Mouse (Mus musculus) heart, embryonic 13.5 days (tissue): ENCODE results near the gene Eif5b. TPM values are rescaled to one million over a fixed set of nuclear protein-coding genes. Genes with fewer than 3 reads are reported as not detected.
A peak's percentile ranks its signal among the peaks of the same experiment; 100 is the strongest.

Experiments
- ATAC-seq: fragments of 200-750 bp; cut with Nextera tagmentation; 2 replicates; pipeline ENCODE4 v1.8.0; 2017; ENCODE audit warnings: moderate TSS enrichment; ENCODE audit not compliant: insufficient number of reproducible peaks, low FRiP score, low TSS enrichment; ENCODE audit errors: extremely low read depth
- H3K27ac ChIP-seq: fragments of 300-500 bp; sonication (generic); replicated peaks from 2 replicates; pipeline ENCODE4 v1.5.1; 2015; ENCODE audit warnings: moderate library complexity, mild to moderate bottlenecking, inconsistent platforms
- H3K27me3 ChIP-seq: fragments of 300-500 bp; sonication (generic); replicated peaks from 2 replicates; pipeline ENCODE4 v1.6.1; 2015; ENCODE audit warnings: mild to moderate bottlenecking, inconsistent platforms
- H3K36me3 ChIP-seq: fragments of 300-500 bp; sonication (generic); 2 replicates; pipeline ENCODE4 v1.6.1; 2015; ENCODE audit warnings: mild to moderate bottlenecking, inconsistent platforms
- H3K4me1 ChIP-seq: fragments of 300-500 bp; sonication (generic); 2 replicates; pipeline ENCODE4 v1.6.1; 2015; ENCODE audit warnings: inconsistent platforms
- H3K4me2 ChIP-seq: fragments of 300-500 bp; sonication (generic); 2 replicates; pipeline ENCODE4 v1.6.1; 2015; ENCODE audit warnings: inconsistent platforms, mild to moderate bottlenecking, moderate library complexity
- H3K4me3 ChIP-seq: fragments of 300-500 bp; sonication (generic); 2 replicates; pipeline ENCODE4 v1.5.1; 2015; ENCODE audit warnings: moderate library complexity, mild to moderate bottlenecking, inconsistent platforms
- H3K9ac ChIP-seq: fragments of 300-500 bp; sonication (generic); 2 replicates; pipeline ENCODE4 v1.6.1; 2015; ENCODE audit warnings: inconsistent platforms, mild to moderate bottlenecking, moderate library complexity
- H3K9me3 ChIP-seq: fragments of 300-500 bp; sonication (generic); 2 replicates; pipeline ENCODE4 v1.6.1; 2016; ENCODE audit warnings: inconsistent platforms
- WGBS: fragments of 180-500 bp; shearing (Covaris S2); methylation state at CpG from one replicate; pipeline ENCODE4 v1.1.7; 2015; ENCODE audit warnings: mixed read lengths; 5-methylcytosine and 5-hydroxymethylcytosine counted together
- polyA plus RNA-seq: library from polyadenylated mRNA; unstranded; fragments of >200 nt; fragmentation: Nextera tagmentation; extraction: Ambion mirVana; gene quantifications from 2 replicates; pipeline ENCODE4 v1.2.1, GENCODE M21; 2015

Eif5b gene
- polyA plus RNA-seq, 1 experiment from 2014 or later = 18.0 TPM

DNA sequence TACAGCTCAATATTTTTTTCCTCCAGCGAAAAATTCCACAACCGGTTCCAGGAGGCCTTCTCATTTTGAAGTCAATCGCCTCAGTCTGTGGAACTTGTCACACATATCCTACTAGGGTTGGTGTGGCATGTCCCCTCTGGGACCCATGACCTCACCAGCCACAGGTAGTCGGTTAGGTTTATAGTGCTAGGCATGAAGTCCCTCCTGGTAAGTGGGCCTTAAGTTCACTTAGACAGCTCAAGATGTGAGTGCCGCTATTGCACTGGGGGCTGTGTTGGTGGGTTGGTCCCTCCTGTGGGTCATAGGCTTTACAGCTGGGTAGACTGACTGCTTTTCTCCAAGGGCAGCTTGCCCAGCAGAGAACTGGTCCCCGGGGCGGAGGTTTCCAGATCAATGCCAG is 20.5 kb upstream of the Eif5b start:
- Histone ChIP-seq H3K4me1 (no peaks in the 10 kb centered on the region), H3K27me3 (no peaks in the 10 kb centered on the region; the same call in 1 of the 2 replicates), H3K9ac (no peak overlapping the region), H3K27ac (no peak overlapping the region), H3K36me3 (no peaks in the 10 kb centered on the region), H3K9me3 (no peaks in the 10 kb centered on the region), H3K4me2 (no peak overlapping the region), H3K4me3 (no peak overlapping the region)
- 86% methylated on average over 7 of the region's 7 CpGs for WGBS
- ATAC-seq = no peak

DNA sequence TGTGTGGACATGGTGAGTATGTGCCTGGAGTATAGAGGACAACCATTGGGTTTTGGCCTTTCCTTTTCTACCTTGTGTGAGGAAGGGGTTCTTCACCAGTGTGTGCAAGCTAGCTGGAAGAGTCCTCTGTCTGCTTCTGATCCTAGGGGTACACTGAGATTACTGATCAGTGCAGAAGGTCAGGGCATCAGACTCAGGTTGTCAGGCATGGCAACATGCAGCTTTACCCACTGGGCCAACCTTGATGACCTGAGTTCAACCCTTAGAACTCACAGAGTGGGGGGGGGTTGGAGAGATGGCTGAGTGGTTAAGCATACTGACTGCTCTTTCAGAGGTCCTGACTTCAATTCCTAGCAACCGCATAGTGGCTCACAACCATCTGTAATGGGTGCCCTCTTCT is 13.5 kb upstream of the Eif5b start:
- no peak overlapping the region for H3K27ac ChIP-seq
- WGBS = 82% methylated on average over 1 of the region's 1 CpGs
- H3K9me3 ChIP-seq = no peaks in the 10 kb centered on the region
- H3K4me2 ChIP-seq = no peak overlapping the region
- no peaks in the 10 kb centered on the region for H3K27me3 ChIP-seq
- ATAC-seq = no peak
- peaks cover 40% of the 10 kb centered on the region for H3K36me3 ChIP-seq
- H3K4me1 ChIP-seq = no peaks in the 10 kb centered on the region
- no peak overlapping the region for H3K4me3 ChIP-seq
- H3K9ac ChIP-seq = no peak overlapping the region

GRCm38 (mm10) chr1:37985764-37986323 is 12.0 kb upstream of the Eif5b start:
- Histone ChIP-seq H3K9me3 (no peaks in the 10 kb centered on the region), H3K27me3 (no peaks in the 10 kb centered on the region), H3K9ac (no peak overlapping the region), H3K4me2 (no peak overlapping the region), H3K4me1 (no peaks in the 10 kb centered on the region), H3K4me3 (no peak overlapping the region), H3K36me3 (peaks cover 56% of the 10 kb centered on the region), H3K27ac (no peak overlapping the region)
- 71% methylated on average over 9 of the region's 9 CpGs for WGBS
- no peak for ATAC-seq

DNA sequence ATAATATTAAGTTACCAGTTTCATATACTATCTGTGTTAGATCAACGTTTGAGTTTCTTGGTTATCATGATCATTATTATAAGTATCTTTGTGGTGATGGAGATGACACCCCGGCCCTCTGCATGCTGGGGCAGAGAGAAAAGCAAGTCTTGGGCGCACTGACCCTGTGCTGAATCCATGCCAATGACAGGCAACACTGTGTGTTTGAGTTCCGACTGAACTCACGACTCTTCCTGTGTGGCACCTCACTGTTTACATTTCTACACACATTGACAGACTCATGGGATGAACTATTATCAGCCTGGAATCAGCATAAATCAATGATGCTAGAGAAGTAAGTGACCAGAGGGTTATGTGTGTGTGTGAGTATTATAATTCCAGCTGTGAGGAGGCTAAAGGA is 10.0 kb upstream of the Eif5b start:
- Histone ChIP-seq H3K27me3 (no peaks in the 10 kb centered on the region), H3K4me3 (no peak overlapping the region), H3K9me3 (no peaks in the 10 kb centered on the region), H3K36me3 (peaks cover 76% of the 10 kb centered on the region), H3K9ac (no peak overlapping the region), H3K4me2 (no peak overlapping the region), H3K27ac (no peak overlapping the region), H3K4me1 (no peaks in the 10 kb centered on the region)
- WGBS = 88% methylated on average over 5 of the region's 5 CpGs
- ATAC-seq = no peak

GRCm38 (mm10) chr1:37996226-37996625 is 1.6 kb upstream of the Eif5b start:
- WGBS = 36% methylated on average over 3 of the region's 3 CpGs
- Histone ChIP-seq H3K4me2 (peak overlapping the region; percentile 96), H3K4me1 (peaks cover 21% of the 10 kb centered on the region), H3K9me3 (no peaks in the 10 kb centered on the region), H3K9ac (peak overlapping the region; percentile 97), H3K27ac (peak overlapping the region; percentile 93), H3K4me3 (peak overlapping the region; percentile 96), H3K27me3 (no peaks in the 10 kb centered on the region), H3K36me3 (peaks cover 47% of the 10 kb centered on the region)
- ATAC-seq = no peak

GRCm38 (mm10) chr1:37996877-37997484 is 829 bp upstream of the Eif5b start:
- Histone ChIP-seq H3K36me3 (peaks cover 39% of the 10 kb centered on the region), H3K4me1 (peaks cover 21% of the 10 kb centered on the region), H3K9me3 (no peaks in the 10 kb centered on the region), H3K4me2 (peak overlapping the region; percentile 96), H3K27ac (peak overlapping the region; percentile 93), H3K9ac (peak overlapping the region; percentile 97), H3K27me3 (no peaks in the 10 kb centered on the region), H3K4me3 (peak overlapping the region; percentile 96)
- WGBS = under 1% methylated on average over 42 of the region's 42 CpGs
- peak; percentile 93 for ATAC-seq

DNA sequence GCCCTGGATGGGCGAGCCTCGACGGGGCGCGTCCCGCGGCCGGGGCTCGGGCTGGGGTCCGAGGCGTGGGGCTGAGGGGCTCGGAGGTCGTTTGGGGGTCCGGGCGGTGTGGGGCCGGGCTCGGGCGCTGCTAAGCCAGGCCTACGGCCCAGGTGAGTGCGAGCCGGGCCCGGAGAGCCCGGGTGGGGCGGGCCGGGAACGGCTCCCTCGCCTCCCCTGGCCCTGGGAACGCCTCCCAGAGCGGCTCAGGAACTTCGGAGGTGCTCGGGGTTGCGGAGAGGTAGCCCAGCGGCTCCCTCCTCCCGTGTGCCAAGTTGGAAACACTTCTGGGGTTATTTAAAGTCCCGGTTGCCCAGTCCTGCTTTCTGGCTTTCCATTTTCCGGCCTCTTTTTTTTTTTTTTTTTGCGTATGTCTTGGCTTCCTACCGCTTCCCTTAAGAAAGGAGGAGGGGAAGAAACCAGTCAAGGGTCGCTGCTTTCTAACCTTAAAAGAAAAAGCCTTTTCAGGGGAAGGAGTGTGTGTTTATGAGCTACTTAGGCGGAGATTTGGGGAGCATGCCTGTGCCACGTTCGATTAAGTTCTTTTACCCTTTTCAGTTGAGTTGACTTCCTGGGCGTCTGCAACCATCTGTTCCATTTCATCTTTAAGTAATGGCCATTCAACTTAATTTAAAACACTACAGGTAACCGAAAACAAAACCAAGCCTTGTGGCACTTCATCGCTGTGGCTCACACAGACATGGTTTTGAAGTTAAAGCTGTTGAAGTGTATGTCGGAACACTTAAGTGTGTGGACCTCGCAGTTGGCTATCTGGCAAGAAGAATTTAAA is 775 bp downstream of the Eif5b start:
- Histone ChIP-seq H3K9ac (peak overlapping the region; percentile 97), H3K4me2 (peak overlapping the region; percentile 96), H3K4me1 (peaks cover 24% of the 10 kb centered on the region), H3K27ac (peak overlapping the region; percentile 93), H3K4me3 (peak overlapping the region; percentile 96), H3K27me3 (no peaks in the 10 kb centered on the region), H3K36me3 (peaks cover 23% of the 10 kb centered on the region), H3K9me3 (no peaks in the 10 kb centered on the region)
- WGBS = 2% methylated on average over 44 of the region's 47 CpGs
- no peak for ATAC-seq

DNA sequence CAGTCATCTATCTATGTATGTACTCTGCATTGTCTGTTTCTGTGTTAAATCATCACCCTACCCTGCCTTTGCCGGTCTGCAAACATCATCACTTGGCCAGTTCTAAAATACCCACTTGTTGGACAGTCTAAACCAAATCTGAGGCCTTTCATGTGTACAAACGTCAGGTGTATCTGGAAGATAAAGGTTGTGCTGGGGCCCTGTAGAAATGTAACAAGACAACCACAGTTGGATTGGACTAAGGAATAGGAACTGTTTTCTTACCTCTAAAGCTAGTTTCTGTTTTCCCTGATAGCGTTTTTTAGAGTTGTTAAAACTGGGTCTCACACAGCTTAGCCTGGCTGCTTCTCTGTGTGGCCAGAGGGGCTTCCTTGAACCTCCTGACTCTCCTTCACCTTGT is 1.7 kb downstream of the Eif5b start:
- Histone ChIP-seq H3K9me3 (no peaks in the 10 kb centered on the region), H3K4me3 (peak overlapping the region; percentile 96), H3K36me3 (peaks cover 14% of the 10 kb centered on the region), H3K4me2 (peak overlapping the region; percentile 96), H3K9ac (peak overlapping the region; percentile 97), H3K4me1 (peaks cover 24% of the 10 kb centered on the region), H3K27ac (no peak overlapping the region), H3K27me3 (no peaks in the 10 kb centered on the region)
- WGBS = 60% methylated on average over 3 of the region's 3 CpGs
- ATAC-seq = no peak

DNA sequence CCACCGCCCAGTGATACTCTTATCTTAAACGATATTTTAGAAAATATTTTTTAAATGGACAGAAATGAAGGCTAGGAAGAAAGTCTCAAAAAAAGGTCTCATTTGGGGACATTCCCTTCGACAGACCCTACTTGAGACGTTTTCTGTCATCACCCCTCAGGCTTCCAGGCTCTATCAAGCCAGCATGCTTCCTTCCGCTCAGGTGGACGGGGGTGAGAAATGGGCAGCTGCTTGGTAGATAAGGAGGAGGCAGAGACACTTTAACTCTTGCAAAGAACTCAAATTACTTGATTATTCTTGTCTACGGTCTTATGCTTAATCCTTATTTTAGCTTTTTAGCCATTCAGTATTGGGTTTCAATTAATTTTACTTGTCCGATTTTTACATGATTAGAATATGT is 3.0 kb downstream of the Eif5b start:
- peaks cover 23% of the 10 kb centered on the region for H3K4me1 ChIP-seq
- H3K4me3 ChIP-seq = no peak overlapping the region
- WGBS = 71% methylated on average over 8 of the region's 8 CpGs
- peak overlapping the region; percentile 33; the same call in 1 of the 2 replicates for H3K4me2 ChIP-seq
- H3K9me3 ChIP-seq = no peaks in the 10 kb centered on the region
- H3K27me3 ChIP-seq = no peaks in the 10 kb centered on the region
- H3K36me3 ChIP-seq = peaks cover under 1% of the 10 kb centered on the region; the same call in 1 of the 2 replicates
- H3K27ac ChIP-seq = no peak overlapping the region
- ATAC-seq = no peak
- no peak overlapping the region for H3K9ac ChIP-seq

GRCm38 (mm10) chr1:38001956-38002355 is 4.1 kb downstream of the Eif5b start:
- H3K9me3 ChIP-seq = no peaks in the 10 kb centered on the region
- WGBS = 94% methylated on average over 9 of the region's 9 CpGs
- H3K4me2 ChIP-seq = no peak overlapping the region
- H3K27ac ChIP-seq = no peak overlapping the region
- no peak overlapping the region for H3K9ac ChIP-seq
- H3K36me3 ChIP-seq = no peaks in the 10 kb centered on the region
- H3K4me3 ChIP-seq = no peak overlapping the region
- H3K4me1 ChIP-seq = peaks cover 20% of the 10 kb centered on the region
- no peak for ATAC-seq
- no peaks in the 10 kb centered on the region for H3K27me3 ChIP-seq

DNA sequence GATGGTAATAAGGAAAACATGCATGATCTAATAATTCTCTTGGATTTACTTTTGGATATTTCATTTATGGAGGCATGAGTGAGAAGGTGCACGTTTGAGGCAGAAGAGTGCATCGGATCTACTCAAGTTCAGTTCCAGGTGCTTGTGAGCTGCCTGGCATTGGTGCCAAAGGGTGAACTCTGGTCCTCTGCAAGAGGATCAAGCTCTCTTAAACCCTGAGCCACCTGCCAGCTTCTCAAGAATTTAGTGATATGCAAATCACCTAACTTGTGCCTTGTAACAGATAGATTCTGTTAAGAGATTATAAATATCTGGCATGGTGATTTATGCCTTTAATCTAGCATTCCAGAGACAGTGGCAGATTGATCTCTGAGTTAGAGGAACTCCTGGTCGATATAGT is 5.2 kb downstream of the Eif5b start:
- Histone ChIP-seq H3K9ac (no peak overlapping the region), H3K27ac (no peak overlapping the region), H3K4me2 (no peak overlapping the region), H3K36me3 (no peaks in the 10 kb centered on the region), H3K9me3 (no peaks in the 10 kb centered on the region), H3K4me1 (peaks cover 21% of the 10 kb centered on the region), H3K4me3 (no peak overlapping the region), H3K27me3 (no peaks in the 10 kb centered on the region)
- ATAC-seq = no peak
- 76% methylated on average over 3 of the region's 3 CpGs for WGBS
